Mouse (Mus musculus) cortical plate, adult 2 months (tissue): ENCODE measurements around the gene Atp1b2. TPM values are rescaled to one million over a fixed set of nuclear protein-coding genes. Genes with fewer than 3 reads are reported as not detected.
A peak's percentile ranks its signal among the peaks of the same experiment; 100 is the strongest.

Experiments
- H3K27ac ChIP-seq: fragments of 200-500 bp; 2 replicates; pipeline ENCODE4 v1.5.1; 2012; ENCODE audit warnings: low read length, control low read depth, inconsistent platforms; ENCODE audit not compliant: insufficient read depth
- H3K4me1 ChIP-seq: fragments of 200-500 bp; 2 replicates; pipeline ENCODE4 v1.6.1; 2011; ENCODE audit warnings: low read length; ENCODE audit not compliant: control insufficient read depth, insufficient read depth
- H3K4me3 ChIP-seq: fragments of 200-500 bp; 2 replicates; pipeline ENCODE4 v1.5.1; 2011; ENCODE audit warnings: mild to moderate bottlenecking, low read length, control low read depth; ENCODE audit not compliant: insufficient read depth
- CTCF ChIP-seq: fragments of 200-500 bp; IDR thresholded peaks from 2 replicates; pipeline ENCODE4 v1.5.1; 2011; ENCODE audit warnings: mild to moderate bottlenecking, control low read depth, low read length; ENCODE audit not compliant: insufficient read depth; ENCODE audit errors: extremely low read depth
- POLR2A ChIP-seq: fragments of 200-500 bp; IDR thresholded peaks from 2 replicates; pipeline ENCODE4 v1.6.1; 2011; ENCODE audit warnings: mild to moderate bottlenecking, low read length, control low read depth; ENCODE audit not compliant: insufficient read depth; ENCODE audit errors: extremely low read depth
- polyA plus RNA-seq: library from polyadenylated mRNA; depleted of rRNA; stranded (reverse); fragments of >200 nt; gene quantifications from 2 replicates; pipeline ENCODE4 v1.2.3, GENCODE M21; 2012

Gene Atp1b2
- polyA plus RNA-seq, 1 experiment = 374 TPM

GRCm38 (mm10) chr11:69608525-69608924 lies 2.8 kb upstream of the Atp1b2 start:
- TF ChIP-seq POLR2A = no peak
- no peak for TF ChIP-seq CTCF
- Histone ChIP-seq H3K27ac (no peak overlapping the region), H3K4me1 (no peaks in the 10 kb centered on the region; the same call in 1 of the 2 replicates), H3K4me3 (no peak overlapping the region)

- Histone ChIP-seq H3K4me1 (no peaks in the 10 kb centered on the region; the same call in 1 of the 2 replicates), H3K4me3 (no peak overlapping the region), H3K27ac (no peak overlapping the region)
- TF ChIP-seq CTCF (no peak), POLR2A (no peak)
Measured at GRCm38 (mm10) chr11:69606832-69607231, 1.1 kb upstream of the Atp1b2 start.

GRCm38 (mm10) chr11:69606491-69606795 lies 701 bp upstream of the Atp1b2 start:
- Histone ChIP-seq H3K27ac (no peak overlapping the region), H3K4me1 (no peaks in the 10 kb centered on the region; the same call in 1 of the 2 replicates), H3K4me3 (peak overlapping the region; percentile 61; the same call in 1 of the 2 replicates)
- TF ChIP-seq CTCF = no peak
- TF ChIP-seq POLR2A = no peak

- H3K27ac ChIP-seq = peak overlapping the region; percentile 95
- H3K4me1 ChIP-seq = peaks cover 1% of the 10 kb centered on the region; the same call in 1 of the 2 replicates
- TF ChIP-seq POLR2A (peak; percentile 50; the same call in 1 of the 2 replicates), CTCF (no peak)
- peak overlapping the region; percentile 61 for H3K4me3 ChIP-seq
Measured at GRCm38 (mm10) chr11:69604795-69605664, 712 bp downstream of the Atp1b2 start.

GRCm38 (mm10) chr11:69604347-69604746 lies 1.4 kb downstream of the Atp1b2 start:
- H3K4me1 ChIP-seq = peaks cover 1% of the 10 kb centered on the region; the same call in 1 of the 2 replicates
- peak overlapping the region; percentile 61 for H3K4me3 ChIP-seq
- TF ChIP-seq CTCF = no peak
- TF ChIP-seq POLR2A = no peak
- peak overlapping the region; percentile 57; the same call in 1 of the 2 replicates for H3K27ac ChIP-seq

- Histone ChIP-seq H3K4me1 (peaks cover 1% of the 10 kb centered on the region; the same call in 1 of the 2 replicates), H3K4me3 (peak overlapping the region; percentile 61), H3K27ac (peak overlapping the region; percentile 57; the same call in 1 of the 2 replicates)
- TF ChIP-seq POLR2A = no peak
- no peak for TF ChIP-seq CTCF
Measured at GRCm38 (mm10) chr11:69603516-69603915, 2.2 kb downstream of the Atp1b2 start.

GRCm38 (mm10) chr11:69601768-69602167 lies 4.0 kb downstream of the Atp1b2 start:
- no peak for TF ChIP-seq POLR2A
- no peak for TF ChIP-seq CTCF

GRCm38 (mm10) chr11:69600098-69600497 lies 5.6 kb downstream of the Atp1b2 start:
- TF ChIP-seq CTCF (no peak), POLR2A (no peak)
- Histone ChIP-seq H3K4me1 (peaks cover 1% of the 10 kb centered on the region; the same call in 1 of the 2 replicates), H3K4me3 (no peak overlapping the region), H3K27ac (no peak overlapping the region)

More at GRCm38 (mm10) chr11:69601768-69602167, 4.0 kb downstream of the Atp1b2 start:
- Histone ChIP-seq H3K27ac (no peak overlapping the region), H3K4me3 (no peak overlapping the region), H3K4me1 (peaks cover 1% of the 10 kb centered on the region; the same call in 1 of the 2 replicates)

- no peak overlapping the region for H3K4me3 ChIP-seq
- H3K27ac ChIP-seq = no peak overlapping the region
- TF ChIP-seq CTCF = no peak
- TF ChIP-seq POLR2A = no peak
- H3K4me1 ChIP-seq = peaks cover 1% of the 10 kb centered on the region; the same call in 1 of the 2 replicates
Measured at GRCm38 (mm10) chr11:69599436-69599835, 6.3 kb downstream of the Atp1b2 start.

- no peak overlapping the region for H3K4me3 ChIP-seq
- no peaks in the 10 kb centered on the region for H3K4me1 ChIP-seq
- no peak for TF ChIP-seq POLR2A
- no peak for TF ChIP-seq CTCF
- H3K27ac ChIP-seq = no peak overlapping the region
Measured at GRCm38 (mm10) chr11:69594853-69595252, 10.9 kb downstream of the Atp1b2 start.
